Mouse (Mus musculus): ENCODE data around the gene Stat5b.

- no peak for TF ChIP-seq CTCF (IDR thresholded peaks at IDR 0.05; ENCODE audit: borderline replicate concordance, control insufficient read depth, extremely low read depth, insufficient read depth, low read length, poor library complexity)
- TF ChIP-seq POLR2A (IDR thresholded peaks at IDR 0.05; ENCODE audit: control insufficient read depth, extremely low read depth, insufficient read depth, low read length, poor library complexity) = no peak
These were observed 9.7 kb downstream of the Stat5b start for GRCm38 (mm10) chr11:100840866-100841265.
